In genomic region chr13:113594361-113594760, GRCm38 (mm10) we compare ENCODE assay signal across 18 mouse cellular contexts.
"Had no signal": no experiment of that assay in that cellular context is flagged by ENCODE, and none has a peak within 500 bp of the region (broad histone marks: within the 10 kb centered on the region; RNA-seq: fewer than 3 reads in every experiment).

No protein-coding gene starts in this region.

- H3K9me3 ChIP-seq: liver, embryonic 13.5 days; lung, embryonic 15.5 days; midbrain, embryonic 15.5 days; neural tube, embryonic 12.5 days had no signal

- H3K9ac ChIP-seq: liver, embryonic 13.5 days; liver, postnatal 0 days; lung, embryonic 15.5 days; midbrain, embryonic 15.5 days; neural tube, embryonic 12.5 days had no signal

- H3K4me2 ChIP-seq: liver, embryonic 13.5 days; lung, embryonic 15.5 days; midbrain, embryonic 11.5 days; midbrain, embryonic 15.5 days; neural tube, embryonic 12.5 days had no signal

- H3K27me3 ChIP-seq: liver, embryonic 13.5 days; lung, embryonic 15.5 days; megakaryocyte, embryonic 14.5 days; midbrain, embryonic 15.5 days; neural tube, embryonic 12.5 days had no signal

- DNase-seq: kidney, postnatal 25 days; layer of hippocampus, adult 9-11 months; layer of hippocampus, postnatal 36 days; liver; liver, embryonic 13.5 days; liver, postnatal 0 days; lung, postnatal 14 days; retina, postnatal 1 day; right cerebral cortex, postnatal 4 days; spleen, adult 18-20 months; thymus, adult 18-20 months; thymus, postnatal 14 days had no signal

- H3K4me3 ChIP-seq: liver, embryonic 13.5 days; lung, embryonic 15.5 days; midbrain, embryonic 15.5 days; neural tube, embryonic 12.5 days had no signal

- ATAC-seq: liver, postnatal 0 days had no signal

- H3K27ac ChIP-seq: liver, embryonic 13.5 days; lung, embryonic 15.5 days; macrophage; midbrain, embryonic 15.5 days; neural tube, embryonic 12.5 days had no signal
